Mouse (Mus musculus) left cerebral cortex, adult 2 months (tissue): ENCODE measurements around the gene Hoxd10. TPM values are rescaled to one million over a fixed set of nuclear protein-coding genes. Genes with fewer than 3 reads are reported as not detected.

Experiments used
- DNase-seq, 2 experiments: peaks; one replicate each; pipeline ENCODE4 v3.0.0; 2021 to 2022; ENCODE audit warnings: low spot score in 2 of 2, mixed read lengths in 1 of 2; ENCODE audit errors: extremely low spot score in 1 of 2
- H3K27ac ChIP-seq: fragments of 200-600 bp; 2 replicates; pipeline ENCODE4 v1.8.1; 2022
- H3K4me3 ChIP-seq: fragments of 200-600 bp; 2 replicates; pipeline ENCODE4 v1.8.1; 2022
- CTCF ChIP-seq: fragments of 200-600 bp; IDR thresholded peaks from 2 replicates; pipeline ENCODE4 v1.8.1; 2022; ENCODE audit warnings: antibody characterized with exemption, mild to moderate bottlenecking, moderate library complexity
- intact Hi-C: fragments of 180-260 bp; cut with DNase I; formaldehyde crosslinking; loops from one replicate; pipeline ENCODE4 v1.15.1; 2025
- total RNA-seq, 2 experiments: library from RNA; stranded (reverse); gene quantifications; 2 replicates each; pipeline ENCODE4 v1.2.3; 2021

Hoxd10 gene
- total RNA-seq, 2 experiments from 2014 or later = not detected

DNA sequence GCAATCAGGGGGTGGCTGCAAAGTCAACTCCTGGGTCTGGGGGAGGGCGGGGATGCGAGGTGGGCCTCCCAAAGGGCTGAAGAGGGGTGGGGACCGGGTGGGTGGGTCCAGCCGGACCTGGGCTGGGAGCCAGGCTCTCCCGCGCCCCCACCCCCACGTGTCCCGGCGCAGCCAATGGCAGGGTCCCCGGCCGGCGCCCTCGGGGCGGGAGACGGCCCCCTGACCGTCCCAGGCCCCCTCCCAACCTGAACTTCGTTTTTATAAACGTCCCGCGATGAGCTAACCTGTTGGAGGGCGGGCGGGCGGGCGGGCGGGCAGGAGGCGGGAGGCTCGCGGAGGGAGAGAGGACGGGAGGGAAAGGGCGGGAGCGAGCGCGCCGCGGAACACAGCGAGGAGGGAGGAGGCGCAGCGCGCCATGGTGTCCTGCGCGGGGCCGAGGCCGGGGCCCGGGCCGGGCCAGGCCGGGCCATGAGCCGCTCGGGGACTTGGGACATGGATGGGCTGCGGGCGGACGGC is 23.8 kb upstream of the Hoxd10 start, which contains the start of gene Hoxd13:
TSS of gene Hoxd13 (plus strand) at position 469 of the 516 bp plus-strand sequence.
- intact Hi-C loops = no loop called here
- no peak for TF ChIP-seq CTCF
- DNase-seq = no peak
- H3K27ac ChIP-seq = no peak within 1 kb of the TSS
- H3K4me3 ChIP-seq = no peak within 1 kb of the TSS

- Histone ChIP-seq H3K27ac (no peak overlapping the region), H3K4me3 (no peak overlapping the region)
- TF ChIP-seq CTCF = no peak
- intact Hi-C loops = no loop called here
- no peak for DNase-seq
Observed at GRCm38 (mm10) chr2:74668370-74669229, 23.1 kb upstream of the Hoxd10 start.

- H3K4me3 ChIP-seq = no peak overlapping the region
- no peak for TF ChIP-seq CTCF
- no peak for DNase-seq
- intact Hi-C loops = no loop called here
- H3K27ac ChIP-seq = no peak overlapping the region
Observed at GRCm38 (mm10) chr2:74669230-74669578, 22.5 kb upstream of the Hoxd10 start.

DNA sequence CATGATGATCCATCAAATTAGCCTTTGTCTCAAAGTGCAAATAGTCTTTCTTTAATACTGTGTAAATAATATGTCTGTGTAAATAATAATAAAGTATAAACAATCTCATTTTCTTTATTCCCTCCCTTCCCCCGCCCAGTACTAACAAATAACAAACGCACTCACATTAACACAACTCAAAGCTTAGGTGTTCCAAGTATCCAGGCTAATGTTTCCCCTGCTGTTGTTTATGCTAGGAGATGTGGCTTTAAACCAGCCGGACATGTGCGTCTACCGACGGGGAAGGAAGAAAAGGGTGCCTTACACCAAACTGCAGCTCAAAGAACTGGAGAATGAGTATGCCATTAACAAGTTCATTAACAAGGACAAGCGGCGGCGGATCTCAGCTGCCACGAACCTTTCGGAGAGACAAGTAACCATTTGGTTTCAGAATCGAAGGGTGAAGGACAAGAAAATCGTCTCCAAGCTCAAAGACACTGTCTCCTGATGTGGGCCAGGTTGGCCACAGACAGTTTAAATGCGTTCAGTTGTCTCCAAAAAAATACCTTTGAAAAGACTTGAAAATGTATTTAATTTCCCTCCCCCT is 22.0 kb upstream of the Hoxd10 start:
- intact Hi-C loops = no loop called here
- no peak for TF ChIP-seq CTCF
- Histone ChIP-seq H3K27ac (no peak overlapping the region), H3K4me3 (no peak overlapping the region)
- DNase-seq = no peak

GRCm38 (mm10) chr2:74670632-74671188 is 21.0 kb upstream of the Hoxd10 start:
- Histone ChIP-seq H3K27ac (no peak overlapping the region), H3K4me3 (no peak overlapping the region)
- intact Hi-C loops = no loop called here
- DNase-seq = no peak
- TF ChIP-seq CTCF = no peak

DNA sequence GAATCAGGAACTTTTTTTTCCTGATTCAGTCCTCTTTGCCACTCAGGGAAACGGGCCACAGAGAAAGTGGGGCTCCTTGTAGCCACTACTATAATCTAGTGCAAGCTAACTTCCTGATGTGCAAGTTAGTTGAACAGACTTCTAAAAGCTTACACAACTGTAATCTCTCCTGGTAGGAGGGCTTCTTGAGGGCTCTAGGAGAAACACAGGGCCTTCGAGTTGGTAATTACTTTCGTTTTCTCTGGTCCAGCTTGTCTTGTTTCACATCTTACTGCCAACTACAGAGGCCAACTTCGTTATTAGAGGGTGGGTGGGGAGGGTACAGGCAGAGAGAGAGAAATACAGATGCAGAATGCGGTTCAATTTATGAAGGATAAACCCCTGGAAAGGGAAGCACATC is 19.9 kb upstream of the Hoxd10 start:
- no peak for DNase-seq
- intact Hi-C loops = no loop called here

DNA sequence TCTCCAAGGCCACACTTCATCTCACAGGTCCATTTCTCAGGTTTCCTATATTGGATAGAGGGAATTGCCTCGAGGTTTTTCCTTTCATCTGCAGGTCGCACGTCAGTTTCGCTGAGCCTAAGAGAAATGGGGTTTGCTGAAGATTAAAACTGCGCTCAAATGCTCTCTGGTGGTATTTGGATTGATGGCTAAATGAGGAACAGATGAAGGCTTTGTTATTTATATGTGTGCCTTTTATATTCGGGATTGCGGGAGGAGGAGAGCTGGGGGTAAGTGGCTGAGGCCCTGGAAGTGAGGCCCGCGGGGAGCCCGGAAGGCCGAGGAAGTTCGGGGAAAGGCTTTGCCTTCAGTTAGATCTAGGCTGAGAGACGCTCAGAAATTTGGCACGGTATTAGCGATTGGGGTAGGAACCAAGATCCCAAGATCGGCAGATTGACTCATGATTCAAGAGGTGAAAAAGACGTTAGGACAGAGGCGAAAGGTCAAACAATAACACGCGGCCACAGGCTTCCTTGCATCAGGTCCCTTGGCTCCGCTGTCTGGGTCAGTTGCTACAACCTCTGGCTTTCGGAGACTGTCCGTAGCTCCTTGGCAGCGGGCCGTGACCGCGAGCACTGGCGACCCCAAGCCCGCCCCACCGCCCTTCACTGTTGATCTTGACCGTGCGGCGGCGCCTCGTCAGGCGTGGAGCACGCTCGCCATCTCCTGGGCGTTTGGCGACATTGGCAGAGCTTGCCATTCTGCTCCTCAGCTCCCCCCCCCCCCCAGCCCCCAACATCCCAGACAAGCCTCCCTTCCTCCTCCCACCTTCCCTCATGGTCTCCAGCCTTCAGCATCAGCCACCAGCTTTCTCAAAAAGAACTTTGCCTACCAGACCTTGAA is 19.0 kb upstream of the Hoxd10 start:
- intact Hi-C loops = no loop called here
- Histone ChIP-seq H3K27ac (no peak overlapping the region), H3K4me3 (no peak overlapping the region)
- TF ChIP-seq CTCF = peak; percentile 61
- DNase-seq = no peak

More for the DNA sequence above, 19.9 kb upstream of the Hoxd10 start:
- TF ChIP-seq CTCF = no peak
- Histone ChIP-seq H3K4me3 (no peak overlapping the region), H3K27ac (no peak overlapping the region)

- no peak for TF ChIP-seq CTCF
- DNase-seq = no peak
- intact Hi-C loops = no loop called here
- H3K4me3 ChIP-seq = no peak overlapping the region
- no peak overlapping the region for H3K27ac ChIP-seq
Observed at GRCm38 (mm10) chr2:74673835-74674425, 17.8 kb upstream of the Hoxd10 start.

DNA sequence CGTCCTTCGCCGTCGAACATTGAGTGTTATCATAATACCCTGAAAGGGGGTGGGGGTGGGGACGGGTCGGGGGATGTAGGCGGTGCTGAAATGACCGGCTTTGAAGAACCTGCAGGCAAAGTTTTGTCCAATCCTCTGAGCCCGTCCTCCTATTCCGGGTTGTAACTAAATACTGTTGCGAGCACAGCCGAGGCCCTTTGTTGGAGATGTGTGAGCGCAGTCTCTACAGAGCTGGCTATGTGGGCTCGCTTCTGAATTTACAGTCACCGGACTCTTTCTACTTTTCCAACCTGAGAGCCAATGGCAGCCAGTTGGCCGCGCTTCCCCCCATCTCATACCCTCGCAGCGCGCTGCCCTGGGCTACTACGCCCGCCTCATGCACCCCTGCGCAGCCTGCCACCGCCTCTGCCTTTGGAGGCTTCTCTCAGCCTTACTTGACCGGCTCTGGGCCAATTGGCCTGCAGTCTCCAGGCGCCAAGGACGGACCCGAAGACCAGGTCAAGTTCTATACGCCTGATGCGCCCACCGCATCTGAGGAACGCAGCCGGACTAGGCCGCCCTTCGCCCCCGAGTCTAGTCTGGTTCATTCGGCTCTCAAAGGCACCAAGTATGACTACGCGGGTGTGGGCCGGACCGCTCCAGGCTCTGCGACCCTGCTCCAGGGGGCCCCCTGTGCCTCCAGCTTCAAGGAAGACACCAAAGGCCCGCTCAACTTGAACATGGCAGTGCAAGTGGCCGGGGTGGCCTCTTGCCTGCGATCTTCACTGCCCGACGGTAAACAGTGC is 16.7 kb upstream of the Hoxd10 start, which contains the start of gene Hoxd12:
TSS of gene Hoxd12 (plus strand) at position 133 of the 785 bp plus-strand sequence.
- no peak within 1 kb of the TSS for H3K27ac ChIP-seq
- intact Hi-C loops = no loop called here
- DNase-seq = no peak
- H3K4me3 ChIP-seq = no peak within 1 kb of the TSS
- no peak for TF ChIP-seq CTCF

GRCm38 (mm10) chr2:74675666-74676282 is 15.9 kb upstream of the Hoxd10 start:
- no peak for DNase-seq
- Histone ChIP-seq H3K27ac (no peak overlapping the region), H3K4me3 (no peak overlapping the region)
- TF ChIP-seq CTCF = no peak
- intact Hi-C loops = no loop called here
